Mouse (Mus musculus) spleen, adult 2 months (tissue): ENCODE data around the gene Epb41l1. TPM values are rescaled to one million over a fixed set of nuclear protein-coding genes. Genes with fewer than 3 reads are reported as not detected.

ENCODE experiments used
- DNase-seq, 2 experiments: peaks; one replicate each; pipeline versions ENCODE4 v3.0.0 to v3.0.0-alpha.2; 2012 to 2021; ENCODE audit warnings: low spot score in 2 of 2, low read depth in 1 of 2
- H3K27ac ChIP-seq: fragments of 200-500 bp; 2 replicates; pipeline ENCODE4 v1.5.1; 2012; ENCODE audit warnings: low read length, inconsistent platforms; ENCODE audit not compliant: insufficient read depth
- H3K27me3 ChIP-seq: fragments of 200-500 bp; 2 replicates; pipeline ENCODE4 v1.6.1; 2012; ENCODE audit warnings: mild to moderate bottlenecking, moderate library complexity, low read length, inconsistent platforms; ENCODE audit not compliant: control insufficient read depth, insufficient read depth
- H3K36me3 ChIP-seq: fragments of 200-500 bp; 2 replicates; pipeline ENCODE4 v1.6.1; 2012; ENCODE audit warnings: mild to moderate bottlenecking, low read length, inconsistent platforms; ENCODE audit not compliant: control insufficient read depth, insufficient read depth
- H3K4me1 ChIP-seq: fragments of 200-500 bp; 2 replicates; pipeline ENCODE4 v1.6.1; 2011; ENCODE audit warnings: inconsistent platforms; ENCODE audit not compliant: control insufficient read depth, insufficient read depth, insufficient read length
- H3K4me3 ChIP-seq: fragments of 200-500 bp; 2 replicates; pipeline ENCODE4 v1.5.1; 2011; ENCODE audit warnings: mild to moderate bottlenecking, inconsistent platforms; ENCODE audit not compliant: insufficient read depth, insufficient read length; ENCODE audit errors: extremely low read depth
- CTCF ChIP-seq: fragments of 200-500 bp; IDR thresholded peaks from 2 replicates; pipeline ENCODE4 v1.5.1; 2011; ENCODE audit warnings: mild to moderate bottlenecking, inconsistent platforms; ENCODE audit not compliant: insufficient read depth, insufficient read length, insufficient replicate concordance; ENCODE audit errors: extremely low read depth
- POLR2A ChIP-seq: fragments of 200-500 bp; IDR thresholded peaks from 2 replicates; pipeline ENCODE4 v1.6.1; 2011; ENCODE audit warnings: low read depth, low read length, inconsistent platforms
- WGBS: fragments of 180-500 bp; shearing (Covaris S2); methylation state at CpG from one replicate; pipeline ENCODE4 v1.1.7; 2018; 5-methylcytosine and 5-hydroxymethylcytosine counted together
- polyA plus RNA-seq: library from polyadenylated mRNA; depleted of rRNA; stranded (reverse); fragments of >200 nt; gene quantifications from 2 replicates; pipeline ENCODE4 v1.2.3, GENCODE M21; 2012

Gene Epb41l1
- polyA plus RNA-seq, 1 experiment = 3.2 TPM

- H3K4me1 ChIP-seq = no peaks in the 10 kb centered on the region
- no peaks in the 10 kb centered on the region for H3K36me3 ChIP-seq
- DNase-seq = no peak
- H3K27ac ChIP-seq = no peak overlapping the region
- no peak overlapping the region for H3K4me3 ChIP-seq
- WGBS = 72% methylated on average over 7 of the region's 7 CpGs
- H3K27me3 ChIP-seq = no peaks in the 10 kb centered on the region
- TF ChIP-seq POLR2A (no peak), CTCF (no peak)
These were observed 156.3 kb downstream of the Epb41l1 start for GRCm38 (mm10) chr2:156576850-156577587.

GRCm38 (mm10) chr2:156580507-156580906 is 159.8 kb downstream of the Epb41l1 start:
- 84% methylated on average over 5 of the region's 5 CpGs for WGBS
- no peak for TF ChIP-seq CTCF
- TF ChIP-seq POLR2A = no peak
- H3K27me3 ChIP-seq = no peaks in the 10 kb centered on the region
- H3K4me3 ChIP-seq = no peak overlapping the region
- no peak overlapping the region for H3K27ac ChIP-seq
- no peaks in the 10 kb centered on the region for H3K4me1 ChIP-seq
- no peaks in the 10 kb centered on the region for H3K36me3 ChIP-seq
- no peak for DNase-seq

- no peaks in the 10 kb centered on the region for H3K36me3 ChIP-seq
- 42% methylated on average over 10 of the region's 10 CpGs for WGBS
- no peaks in the 10 kb centered on the region for H3K4me1 ChIP-seq
- no peak overlapping the region for H3K4me3 ChIP-seq
- H3K27ac ChIP-seq = no peak overlapping the region
- H3K27me3 ChIP-seq = no peaks in the 10 kb centered on the region
- no peak for DNase-seq
- TF ChIP-seq CTCF = no peak
- no peak for TF ChIP-seq POLR2A
These were observed 160.5 kb downstream of the Epb41l1 start for GRCm38 (mm10) chr2:156581244-156581643.

- no peak for TF ChIP-seq CTCF
- TF ChIP-seq POLR2A = no peak
- Histone ChIP-seq H3K4me3 (no peak overlapping the region), H3K27me3 (no peaks in the 10 kb centered on the region), H3K4me1 (no peaks in the 10 kb centered on the region), H3K36me3 (no peaks in the 10 kb centered on the region), H3K27ac (no peak overlapping the region)
- WGBS = 91% methylated on average over 10 of the region's 10 CpGs
- no peak for DNase-seq
These were observed 162.2 kb downstream of the Epb41l1 start for GRCm38 (mm10) chr2:156582887-156583286.

- Histone ChIP-seq H3K4me3 (no peak overlapping the region), H3K27me3 (no peaks in the 10 kb centered on the region), H3K27ac (no peak overlapping the region), H3K36me3 (no peaks in the 10 kb centered on the region), H3K4me1 (no peaks in the 10 kb centered on the region)
- DNase-seq = no peak
- 58% methylated on average over 11 of the region's 11 CpGs for WGBS
- no peak for TF ChIP-seq CTCF
- no peak for TF ChIP-seq POLR2A
These were observed 163.6 kb downstream of the Epb41l1 start for GRCm38 (mm10) chr2:156584154-156584796.

GRCm38 (mm10) chr2:156584797-156585471 is 164.2 kb downstream of the Epb41l1 start:
- no peaks in the 10 kb centered on the region for H3K27me3 ChIP-seq
- no peak overlapping the region for H3K4me3 ChIP-seq
- H3K27ac ChIP-seq = no peak overlapping the region
- no peaks in the 10 kb centered on the region for H3K36me3 ChIP-seq
- no peak for DNase-seq
- H3K4me1 ChIP-seq = no peaks in the 10 kb centered on the region
- 71% methylated on average over 14 of the region's 14 CpGs for WGBS
- TF ChIP-seq POLR2A = no peak
- no peak for TF ChIP-seq CTCF
